8 mouse cellular contexts compared by ENCODE assay signal in genomic region chr11:117127250-117127837, GRCm38 (mm10). TPM values are rescaled to one million over a fixed set of nuclear protein-coding genes. Genes with fewer than 3 reads are reported as not detected.
DNase-seq lines count a peak whose midpoint lies in the region; ATAC-seq and TF ChIP-seq lines count a peak whose summit lies in the region.

No protein-coding gene starts in this region.

- no peak overlapping the region for H3K4me2 ChIP-seq in liver, postnatal 0 days (ENCODE audit: low read depth, low read length)

- peak overlapping the region; percentile 27; the same call in 1 of the 2 replicates for H3K27ac ChIP-seq in testis, adult 2 months (ENCODE audit: control insufficient read depth, insufficient read depth, low read depth, low read length)
- peak overlapping the region; percentile 55 for H3K27ac ChIP-seq in liver, postnatal 0 days (ENCODE audit: low read depth)

- no peaks in the 10 kb centered on the region; the same call in 1 of the 2 replicates for H3K36me3 ChIP-seq in testis, adult 2 months (ENCODE audit: control insufficient read depth, insufficient read depth, low read length)
- H3K36me3 ChIP-seq in liver, postnatal 0 days (replicated peaks; ENCODE audit: insufficient read depth, low read length): 0 out of 2 replicates have a peak, but pooled peaks cover 2% of the 10 kb centered on the region

- no peaks in the 10 kb centered on the region for H3K27me3 ChIP-seq in testis, adult 2 months (ENCODE audit: control insufficient read depth, insufficient read depth, low read length)
- H3K27me3 ChIP-seq in liver, postnatal 0 days (ENCODE audit: insufficient read depth, low read length): no peaks in the 10 kb centered on the region

- TF ChIP-seq EP300 in liver, postnatal 0 days (IDR thresholded peaks at IDR 0.05; ENCODE audit: low read depth): no peak

- no peaks in the 10 kb centered on the region for H3K9me3 ChIP-seq in liver, postnatal 0 days (ENCODE audit: low read length)

- no peak for ATAC-seq in liver, postnatal 0 days

- no peak overlapping the region for H3K4me3 ChIP-seq in testis, adult 2 months (ENCODE audit: control insufficient read depth, low read depth, low read length)
- H3K4me3 ChIP-seq in liver, postnatal 0 days (ENCODE audit: low read depth, low read length): no peak overlapping the region

- DNase-seq in heart, adult 11 months: peak; percentile 91
- no peak for DNase-seq in heart, postnatal 36 days
- DNase-seq in testis, postnatal 14 days (ENCODE audit: low spot score): no peak
- DNase-seq in liver, postnatal 0 days: no peak
- no peak for DNase-seq in retina, embryonic 14.5 days (ENCODE audit: low spot score)
- no peak for DNase-seq in cerebellum, adult 11 months
- DNase-seq in layer of hippocampus, postnatal 36 days: no peak

- no peak overlapping the region for H3K9ac ChIP-seq in liver, postnatal 0 days (replicated peaks)

- intact Hi-C loops in heart, postnatal 36 days (cut with DNase I): no loop called here

- WGBS in liver, postnatal 0 days (ENCODE audit: insufficient replicate concordance): 60% methylated on average over 13 of the region's 13 CpGs

- H3K4me1 ChIP-seq in testis, adult 2 months (ENCODE audit: control insufficient read depth, insufficient read depth, low read length): no peaks in the 10 kb centered on the region; the same call in 1 of the 2 replicates
- H3K4me1 ChIP-seq in liver, postnatal 0 days (ENCODE audit: insufficient read depth): peaks cover 17% of the 10 kb centered on the region

- TF ChIP-seq POLR2A in testis, adult 2 months (IDR thresholded peaks at IDR 0.05; ENCODE audit: control insufficient read depth, low read depth, low read length): no peak

- TF ChIP-seq CTCF in testis, adult 2 months (IDR thresholded peaks at IDR 0.05; ENCODE audit: control insufficient read depth, insufficient read depth, insufficient replicate concordance, low read depth, low read length): no peak
- no peak for TF ChIP-seq CTCF in liver, postnatal 0 days (IDR thresholded peaks at IDR 0.05; ENCODE audit: low read depth)

RNA-seq across cellular contexts. Expression of gene Sec14l1, which starts 12.4 kb away (rescaled TPM):
- total RNA-seq in heart, postnatal 36 days (2021): 10 to 100 TPM; 67.9 to 75.2 TPM
- 133 and 153 TPM in 2 replicates for polyA plus RNA-seq in testis, adult 2 months (2012; rRNA removed)
- 8.2 and 9.2 TPM in 2 replicates for polyA plus RNA-seq in liver, postnatal 0 days (2015; fragmentation: Nextera tagmentation; extraction: Ambion mirVana)
- 100 to 1,000 TPM; 227 to 241 TPM for total RNA-seq in layer of hippocampus, postnatal 36 days (2021)
